Mouse (Mus musculus) spleen, adult 2 months (tissue): ENCODE measurements around the gene Cdh16. TPM values are rescaled to one million over a fixed set of nuclear protein-coding genes. Genes with fewer than 3 reads are reported as not detected.

Experiments used
- DNase-seq, 2 experiments: peaks; one replicate each; pipeline versions ENCODE4 v3.0.0 to v3.0.0-alpha.2; 2012 to 2021; ENCODE audit warnings: low spot score in 2 of 2, low read depth in 1 of 2
- H3K27ac ChIP-seq: fragments of 200-500 bp; 2 replicates; pipeline ENCODE4 v1.5.1; 2012; ENCODE audit warnings: low read length, inconsistent platforms; ENCODE audit not compliant: insufficient read depth
- H3K27me3 ChIP-seq: fragments of 200-500 bp; 2 replicates; pipeline ENCODE4 v1.6.1; 2012; ENCODE audit warnings: mild to moderate bottlenecking, moderate library complexity, low read length, inconsistent platforms; ENCODE audit not compliant: control insufficient read depth, insufficient read depth
- H3K36me3 ChIP-seq: fragments of 200-500 bp; 2 replicates; pipeline ENCODE4 v1.6.1; 2012; ENCODE audit warnings: mild to moderate bottlenecking, low read length, inconsistent platforms; ENCODE audit not compliant: control insufficient read depth, insufficient read depth
- H3K4me1 ChIP-seq: fragments of 200-500 bp; 2 replicates; pipeline ENCODE4 v1.6.1; 2011; ENCODE audit warnings: inconsistent platforms; ENCODE audit not compliant: control insufficient read depth, insufficient read depth, insufficient read length
- H3K4me3 ChIP-seq: fragments of 200-500 bp; 2 replicates; pipeline ENCODE4 v1.5.1; 2011; ENCODE audit warnings: mild to moderate bottlenecking, inconsistent platforms; ENCODE audit not compliant: insufficient read depth, insufficient read length; ENCODE audit errors: extremely low read depth
- CTCF ChIP-seq: fragments of 200-500 bp; IDR thresholded peaks from 2 replicates; pipeline ENCODE4 v1.5.1; 2011; ENCODE audit warnings: mild to moderate bottlenecking, inconsistent platforms; ENCODE audit not compliant: insufficient read depth, insufficient read length, insufficient replicate concordance; ENCODE audit errors: extremely low read depth
- POLR2A ChIP-seq: fragments of 200-500 bp; IDR thresholded peaks from 2 replicates; pipeline ENCODE4 v1.6.1; 2011; ENCODE audit warnings: low read depth, low read length, inconsistent platforms
- WGBS: fragments of 180-500 bp; shearing (Covaris S2); methylation state at CpG from one replicate; pipeline ENCODE4 v1.1.7; 2018; 5-methylcytosine and 5-hydroxymethylcytosine counted together
- polyA plus RNA-seq: library from polyadenylated mRNA; depleted of rRNA; stranded (reverse); fragments of >200 nt; gene quantifications from 2 replicates; pipeline ENCODE4 v1.2.3, GENCODE M21; 2012

Cdh16 gene
- polyA plus RNA-seq, 1 experiment, result 0.29 TPM

DNA sequence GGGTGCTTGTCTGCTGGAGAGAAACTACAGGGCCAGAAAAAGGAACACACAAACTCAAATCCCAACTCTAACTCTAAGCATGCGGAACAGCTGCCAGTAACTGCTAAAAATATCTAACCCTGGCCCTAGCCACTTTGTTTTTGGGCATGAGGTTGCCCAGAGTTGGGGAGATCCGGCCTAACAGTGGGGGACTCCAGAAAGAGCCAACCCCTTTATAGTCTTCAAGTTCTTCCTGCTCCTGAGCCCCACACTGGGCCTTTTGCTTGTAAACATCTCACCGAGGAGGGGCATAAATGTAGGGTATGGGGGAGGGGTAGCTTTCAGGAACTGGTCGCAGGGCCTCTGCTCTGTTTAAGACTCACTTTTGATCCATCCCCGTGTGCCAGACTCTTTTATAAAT, 7.8 kb upstream of the Cdh16 start:
- no peak for TF ChIP-seq CTCF
- TF ChIP-seq POLR2A, result no peak
- 8% methylated on average over 5 of the region's 5 CpGs for WGBS
- Histone ChIP-seq H3K27me3 (no peaks in the 10 kb centered on the region), H3K4me3 (0 out of 2 replicates have a peak overlapping the region, but pooled peaks have one; percentile 50), H3K27ac (peak overlapping the region; percentile 45), H3K4me1 (peaks cover 14% of the 10 kb centered on the region), H3K36me3 (peaks cover 3% of the 10 kb centered on the region)
- peak in 1 of 2 experiments; percentile 5 for DNase-seq

DNA sequence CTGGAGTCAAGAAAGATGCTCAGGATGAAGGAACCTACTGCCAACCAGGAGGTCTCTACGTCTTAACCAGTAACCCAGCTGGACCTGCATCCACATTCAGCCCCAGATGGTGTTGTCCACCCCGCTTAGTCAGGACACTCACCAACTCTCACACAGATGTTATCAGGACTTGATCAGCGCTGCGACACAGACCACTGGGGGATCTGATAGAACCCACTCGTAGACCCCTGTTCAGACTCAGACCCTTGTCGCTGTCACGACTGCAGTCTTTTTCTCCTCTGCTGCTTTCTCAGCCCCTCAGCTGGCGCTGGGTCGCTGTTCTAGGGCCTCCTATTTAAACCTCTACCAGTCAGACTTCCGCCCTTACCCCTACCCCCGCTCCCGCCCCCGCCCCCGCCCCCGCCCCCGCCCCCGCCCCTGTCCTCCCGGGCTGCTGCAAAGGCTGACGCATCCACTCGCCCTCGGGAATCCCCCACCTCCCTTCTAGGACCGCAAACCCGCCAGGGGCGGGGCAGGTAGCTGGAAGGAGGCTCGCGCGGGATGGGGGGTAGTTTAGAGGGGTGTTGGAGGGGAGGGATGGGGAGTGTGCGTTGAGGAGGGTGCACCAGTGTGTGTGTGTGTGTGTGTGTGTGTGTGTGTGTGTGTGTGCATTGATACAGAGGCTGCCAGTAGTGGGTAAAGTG, 6.9 kb upstream of the Cdh16 start, which contains the start of gene Rrad:
TSS of gene Rrad (minus strand) at position 347 of the 683 bp plus-strand sequence.
- Histone ChIP-seq H3K4me1 (peaks cover 14% of the 10 kb centered on the region), H3K27ac (peak within 1 kb of the TSS; percentile 54), H3K36me3 (peaks cover 3% of the 10 kb centered on the region), H3K4me3 (peak within 1 kb of the TSS; percentile 71), H3K27me3 (no peaks in the 10 kb centered on the region)
- peak; percentile 76 to 87 for DNase-seq
- under 1% methylated on average over 27 of the region's 28 CpGs for WGBS
- TF ChIP-seq CTCF (no peak), POLR2A (no peak; the same call in 1 of the 2 replicates)

DNA sequence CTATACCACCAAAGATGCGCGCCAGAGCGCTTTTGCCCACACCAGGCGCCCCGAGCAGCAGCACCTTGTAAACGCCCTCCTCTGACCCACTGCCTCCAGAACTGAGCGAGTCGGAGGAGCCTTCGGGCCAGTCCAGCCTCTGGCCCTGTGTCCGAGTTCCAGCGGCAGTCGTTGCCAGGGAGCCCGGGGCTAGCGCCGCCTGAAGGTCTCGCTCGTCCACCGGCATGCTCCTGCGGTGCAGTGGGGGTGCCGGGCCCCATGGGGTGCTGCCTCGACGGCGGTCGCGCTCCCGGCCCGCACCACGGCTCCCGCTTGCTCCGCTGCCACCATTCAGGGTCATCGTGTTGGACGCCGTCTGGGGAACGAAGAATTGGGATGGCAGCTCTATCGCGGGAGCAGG, 6.4 kb upstream of the Cdh16 start:
- H3K27me3 ChIP-seq, result no peaks in the 10 kb centered on the region
- peak in 1 of 2 experiments; percentile 25 for DNase-seq
- peak overlapping the region; percentile 54 for H3K27ac ChIP-seq
- H3K36me3 ChIP-seq, result peaks cover 3% of the 10 kb centered on the region
- H3K4me3 ChIP-seq, result peak overlapping the region; percentile 71
- no peak for TF ChIP-seq CTCF
- TF ChIP-seq POLR2A, result no peak
- 4% methylated on average over 36 of the region's 36 CpGs for WGBS
- H3K4me1 ChIP-seq, result peaks cover 16% of the 10 kb centered on the region

DNA sequence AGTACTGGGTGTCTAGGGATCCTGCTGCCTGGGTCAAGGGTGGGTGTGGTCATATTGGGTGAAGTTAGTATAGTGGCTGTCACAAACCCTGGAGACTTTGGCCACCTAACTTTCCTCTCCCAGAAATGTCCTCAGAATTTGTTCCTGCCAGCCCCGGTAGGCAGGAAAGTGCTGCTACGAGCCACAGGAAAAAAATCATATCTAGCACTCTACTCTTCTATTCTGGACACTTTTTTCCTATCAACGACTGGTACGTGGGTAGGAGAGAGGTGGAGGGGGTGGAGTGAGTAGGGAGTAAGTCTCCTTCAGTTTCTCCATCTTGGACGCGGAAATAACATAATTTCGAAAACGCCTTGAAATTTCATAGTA, 5.9 kb upstream of the Cdh16 start:
- H3K4me1 ChIP-seq, result peaks cover 20% of the 10 kb centered on the region
- peak overlapping the region; percentile 71; the same call in 1 of the 2 replicates for H3K4me3 ChIP-seq
- peaks cover 3% of the 10 kb centered on the region for H3K36me3 ChIP-seq
- WGBS, result 56% methylated on average over 8 of the region's 8 CpGs
- no peak overlapping the region for H3K27ac ChIP-seq
- TF ChIP-seq CTCF (no peak), POLR2A (no peak)
- H3K27me3 ChIP-seq, result no peaks in the 10 kb centered on the region
- no peak for DNase-seq

DNA sequence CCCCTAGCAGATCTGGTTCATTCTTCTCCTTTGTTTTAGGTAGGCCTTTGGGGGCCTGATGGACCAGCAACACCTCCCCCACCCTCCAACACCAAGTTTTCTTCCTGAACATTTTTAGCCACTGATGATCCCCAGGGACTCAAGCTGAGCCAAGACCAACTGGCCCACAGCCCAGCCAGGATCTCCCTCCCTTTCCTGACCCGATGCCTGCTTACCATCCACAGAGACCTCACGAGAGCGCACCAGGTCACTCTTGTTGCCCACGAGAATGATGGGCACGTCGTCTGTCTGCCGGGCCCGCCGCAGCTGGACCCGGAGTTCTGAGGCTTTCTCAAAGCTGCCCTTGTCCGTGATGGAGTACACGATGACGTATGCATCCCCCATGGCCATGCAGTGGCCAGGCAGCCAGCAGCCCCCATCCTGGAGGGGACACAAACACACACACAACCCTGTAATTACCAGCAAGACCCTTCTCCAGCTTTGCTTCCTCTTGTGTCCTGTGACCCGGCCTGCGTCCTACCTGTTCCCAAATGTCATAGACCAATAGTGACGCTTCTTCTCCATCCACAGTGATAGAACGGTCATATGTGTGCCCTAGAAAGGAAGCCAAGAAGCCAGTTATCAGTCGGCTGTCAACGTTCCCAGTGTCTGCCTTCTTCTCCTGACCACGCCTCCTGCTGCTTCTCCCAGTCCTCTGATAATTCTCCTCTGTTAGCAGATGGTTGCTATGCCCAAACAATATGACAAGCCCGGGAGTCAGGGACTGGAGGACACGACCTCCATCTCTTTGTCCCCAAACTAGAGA, 5.3 kb upstream of the Cdh16 start:
- no peaks in the 10 kb centered on the region for H3K27me3 ChIP-seq
- WGBS, result 87% methylated on average over 20 of the region's 22 CpGs
- H3K4me3 ChIP-seq, result no peak overlapping the region
- H3K27ac ChIP-seq, result no peak overlapping the region
- DNase-seq, result peak in 1 of 2 experiments; percentile 2
- peaks cover 3% of the 10 kb centered on the region for H3K36me3 ChIP-seq
- peaks cover 20% of the 10 kb centered on the region for H3K4me1 ChIP-seq
- TF ChIP-seq POLR2A, result no peak
- TF ChIP-seq CTCF, result no peak

DNA sequence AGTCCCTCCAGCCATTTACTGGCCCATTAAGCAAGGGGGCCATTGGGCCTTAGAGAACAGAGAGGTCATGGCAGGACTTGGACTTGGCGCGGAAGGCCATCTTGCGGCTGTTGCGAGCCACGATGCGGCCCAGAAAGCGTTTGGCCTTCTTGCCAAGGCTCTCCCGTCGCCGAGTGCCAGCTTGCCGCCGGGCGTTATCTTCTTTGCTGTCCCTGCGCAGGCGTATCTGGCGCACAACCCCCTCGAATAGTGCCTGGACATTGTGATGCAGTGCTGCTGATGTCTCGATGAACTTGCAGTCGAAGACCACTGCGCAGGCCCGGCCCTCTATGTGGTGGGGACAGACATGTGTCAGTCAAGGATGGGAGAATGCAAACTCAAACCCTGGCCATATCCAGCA, 4.2 kb upstream of the Cdh16 start:
- Histone ChIP-seq H3K4me3 (no peak overlapping the region), H3K27me3 (no peaks in the 10 kb centered on the region), H3K4me1 (peaks cover 20% of the 10 kb centered on the region), H3K27ac (no peak overlapping the region), H3K36me3 (peaks cover 3% of the 10 kb centered on the region)
- no peak for DNase-seq
- TF ChIP-seq CTCF (no peak), POLR2A (no peak)
- 96% methylated on average over 21 of the region's 21 CpGs for WGBS
